Mouse (Mus musculus) bone marrow, adult 2 months (tissue): Measurements from ENCODE around the gene Ino80d.

Experiments
- CTCF ChIP-seq: fragments of 200-500 bp; IDR thresholded peaks from 2 replicates; pipeline ENCODE4 v1.5.1; 2011; ENCODE audit warnings: low read length, control low read depth; ENCODE audit not compliant: control insufficient read depth, insufficient read depth
- POLR2A ChIP-seq: fragments of 200-500 bp; IDR thresholded peaks from 2 replicates; pipeline ENCODE4 v1.6.1; 2011; ENCODE audit warnings: low read depth, mild to moderate bottlenecking, control low read depth, low read length, borderline replicate concordance; ENCODE audit not compliant: control insufficient read depth

- TF ChIP-seq POLR2A (no peak), CTCF (no peak)
These were observed 25.8 kb upstream of the Ino80d start for GRCm38 (mm10) chr1:63140231-63140630.
